Mouse (Mus musculus) embryonic fibroblast, embryonic 13.5 days (primary cell): Measurements from ENCODE around the gene Crtap.

Experiments used
- CTCF ChIP-seq: IDR thresholded peaks from 2 replicates; pipeline ENCODE4 v1.5.1; 2011; ENCODE audit warnings: mild to moderate bottlenecking, control low read depth, low read length, moderate library complexity, borderline replicate concordance; ENCODE audit not compliant: insufficient read depth
- POLR2A ChIP-seq: IDR thresholded peaks from 2 replicates; pipeline ENCODE4 v1.6.1; 2011; ENCODE audit warnings: low read depth, mild to moderate bottlenecking, control low read depth, low read length, moderate library complexity

DNA sequence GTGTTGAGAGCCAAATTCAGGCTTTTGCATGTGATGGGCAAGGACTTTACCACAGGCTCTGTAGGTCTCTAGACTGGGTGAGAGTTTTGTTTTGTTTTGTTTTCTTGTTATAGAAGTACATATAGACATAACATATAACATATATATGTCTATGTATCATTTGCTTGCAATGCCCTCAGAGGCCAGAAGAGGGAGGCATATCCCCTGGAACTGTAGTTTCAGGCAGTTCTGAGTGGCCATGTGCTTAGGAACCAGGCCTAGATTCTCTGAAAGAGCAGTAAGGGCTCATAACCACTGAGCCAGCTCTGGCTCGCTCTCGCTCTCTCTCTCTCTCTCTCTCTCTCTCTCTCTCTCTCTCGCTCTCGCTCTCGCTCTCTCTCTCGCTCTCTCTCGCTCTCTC is 27.7 kb upstream of the Crtap start:
- no peak for TF ChIP-seq POLR2A
- peak; percentile 21; the same call in 1 of the 2 replicates for TF ChIP-seq CTCF
